14 mouse cellular contexts compared by ENCODE assay signal in genomic region chr1:193305386-193305785, GRCm38 (mm10). TPM values are rescaled to one million over a fixed set of nuclear protein-coding genes. Genes with fewer than 3 reads are reported as not detected.
DNase-seq lines count a peak whose midpoint lies in the region; ATAC-seq and TF ChIP-seq lines count a peak whose summit lies in the region.
"Had no signal": no experiment of that assay in that cellular context is flagged by ENCODE, and none has a peak within 500 bp of the region (broad histone marks: within the 10 kb centered on the region; RNA-seq: fewer than 3 reads in every experiment).

No protein-coding gene starts in this region.

- H3K27me3 ChIP-seq in limb, embryonic 14.5 days (ENCODE audit: control insufficient read depth, insufficient read depth, low read length): no peaks in the 10 kb centered on the region
- H3K27me3 ChIP-seq in limb, embryonic 10.5 days (ENCODE audit: low read depth, poor library complexity, severe bottlenecking): 0 out of 2 replicates have a peak, but pooled peaks cover 6% of the 10 kb centered on the region
- H3K27me3 ChIP-seq in hindbrain, embryonic 13.5 days: peaks cover 11% of the 10 kb centered on the region
- H3K27me3 ChIP-seq in neural tube, embryonic 11.5 days (ENCODE audit: control insufficient read depth, insufficient read depth, low read length): no peaks in the 10 kb centered on the region
- H3K27me3 ChIP-seq: embryonic facial prominence, embryonic 15.5 days; Patski had no signal

- H3K9ac ChIP-seq in limb, embryonic 14.5 days (ENCODE audit: low read depth, low read length, severe bottlenecking): no peak overlapping the region
- no peak overlapping the region for H3K9ac ChIP-seq in hindbrain, embryonic 13.5 days
- no peak overlapping the region for H3K9ac ChIP-seq in neural tube, embryonic 11.5 days (ENCODE audit: low read length)
- H3K9ac ChIP-seq: embryonic facial prominence, embryonic 15.5 days; lung, embryonic 14.5 days had no signal

- no peaks in the 10 kb centered on the region for H3K9me3 ChIP-seq in limb, embryonic 14.5 days (ENCODE audit: control insufficient read depth, low read length)
- H3K9me3 ChIP-seq in limb, embryonic 10.5 days (replicated peaks): no peaks in the 10 kb centered on the region
- no peaks in the 10 kb centered on the region for H3K9me3 ChIP-seq in hindbrain, embryonic 13.5 days
- H3K9me3 ChIP-seq in neural tube, embryonic 11.5 days (ENCODE audit: control insufficient read depth, low read length): no peaks in the 10 kb centered on the region
- H3K9me3 ChIP-seq: embryonic facial prominence, embryonic 15.5 days had no signal

- no peak overlapping the region for H3K4me3 ChIP-seq in limb, embryonic 14.5 days (replicated peaks; ENCODE audit: low read length)
- H3K4me3 ChIP-seq in limb, embryonic 10.5 days: no peak overlapping the region
- no peak overlapping the region for H3K4me3 ChIP-seq in hindbrain, embryonic 13.5 days
- no peak overlapping the region for H3K4me3 ChIP-seq in neural tube, embryonic 11.5 days (ENCODE audit: low read depth, low read length)
- H3K4me3 ChIP-seq: embryonic facial prominence, embryonic 15.5 days had no signal

- no peak overlapping the region for H3K4me2 ChIP-seq in limb, embryonic 14.5 days (replicated peaks; ENCODE audit: low read depth, low read length, severe bottlenecking)
- H3K4me2 ChIP-seq in hindbrain, embryonic 13.5 days: no peak overlapping the region
- H3K4me2 ChIP-seq in neural tube, embryonic 11.5 days (ENCODE audit: low read depth): no peak overlapping the region
- H3K4me2 ChIP-seq: embryonic facial prominence, embryonic 15.5 days; lung, embryonic 14.5 days had no signal

- TF ChIP-seq POLR2A in limb, embryonic 14.5 days (IDR thresholded peaks at IDR 0.05; ENCODE audit: borderline replicate concordance, extremely low read depth, insufficient read depth, insufficient read length): no peak

- 34% methylated on average over 7 of the region's 7 CpGs for WGBS in limb, embryonic 14.5 days
- WGBS in limb, embryonic 10.5 days: 34% methylated on average over 7 of the region's 7 CpGs
- WGBS in hindbrain, embryonic 13.5 days: 11% methylated on average over 7 of the region's 7 CpGs
- WGBS in neural tube, embryonic 11.5 days: 16% methylated on average over 7 of the region's 7 CpGs

- H3K27ac ChIP-seq in limb, embryonic 14.5 days (replicated peaks; ENCODE audit: low read depth, low read length): no peak overlapping the region
- H3K27ac ChIP-seq in limb, embryonic 10.5 days: no peak overlapping the region
- H3K27ac ChIP-seq in hindbrain, embryonic 13.5 days: no peak overlapping the region
- H3K27ac ChIP-seq in neural tube, embryonic 11.5 days (ENCODE audit: low read depth, low read length): no peak overlapping the region
- H3K27ac ChIP-seq: embryonic facial prominence, embryonic 15.5 days had no signal

- no peaks in the 10 kb centered on the region for H3K36me3 ChIP-seq in limb, embryonic 14.5 days (ENCODE audit: control insufficient read depth, insufficient read depth, low read length)
- H3K36me3 ChIP-seq in limb, embryonic 10.5 days: no peaks in the 10 kb centered on the region
- H3K36me3 ChIP-seq in hindbrain, embryonic 13.5 days: no peaks in the 10 kb centered on the region
- no peaks in the 10 kb centered on the region for H3K36me3 ChIP-seq in neural tube, embryonic 11.5 days (ENCODE audit: control insufficient read depth, insufficient read depth, low read length)
- H3K36me3 ChIP-seq: embryonic facial prominence, embryonic 15.5 days had no signal

- DNase-seq in limb, embryonic 14.5 days (ENCODE audit: low spot score): peak; percentile 15
- DNase-seq in limb, embryonic 10.5 days (ENCODE audit: low spot score): no peak
- DNase-seq in cerebellum, postnatal 36 days: peak; percentile 71 to 73
- peak; percentile 43 for DNase-seq in neural tube, embryonic 11.5 days (ENCODE audit: low spot score)
- no peak for DNase-seq in kidney, adult 18-20 months
- DNase-seq in adrenal gland, postnatal 36 days: no peak
- no peak for DNase-seq in right cerebral cortex, adult 18-20 months
- DNase-seq: heart, postnatal 36 days; kidney, postnatal 14 days; lung, embryonic 14.5 days; right cerebral cortex, postnatal 4 days had no signal

- ATAC-seq in limb, embryonic 14.5 days (ENCODE audit: low FRiP score, low read depth): no peak
- ATAC-seq in hindbrain, embryonic 13.5 days (ENCODE audit: low FRiP score): peak; percentile 73
- peak; percentile 91 for ATAC-seq in neural tube, embryonic 11.5 days (ENCODE audit: insufficient read depth, low FRiP score, low TSS enrichment)
- ATAC-seq: Patski had no signal

- 0 out of 2 replicates have a peak, but pooled peaks cover 2% of the 10 kb centered on the region for H3K4me1 ChIP-seq in limb, embryonic 14.5 days (ENCODE audit: control insufficient read depth, insufficient read depth, low read length)
- peaks cover 19% of the 10 kb centered on the region for H3K4me1 ChIP-seq in limb, embryonic 10.5 days
- peaks cover 8% of the 10 kb centered on the region for H3K4me1 ChIP-seq in hindbrain, embryonic 13.5 days (replicated peaks)
- 0 out of 2 replicates have a peak, but pooled peaks cover 3% of the 10 kb centered on the region for H3K4me1 ChIP-seq in neural tube, embryonic 11.5 days (ENCODE audit: control insufficient read depth, insufficient read depth, low read length)

RNA-seq across cellular contexts. Expression of gene G0s2, which starts 32.4 kb away (rescaled TPM):
- polyA plus RNA-seq in limb, embryonic 14.5 days (2012; rRNA removed): 36.9 and 44.7 TPM in 2 replicates
- polyA plus RNA-seq in limb, embryonic 14.5 days (2014; fragmentation: Nextera tagmentation; extraction: Ambion mirVana): 27.0 and 31.7 TPM in 2 replicates
- polyA plus RNA-seq in limb, embryonic 10.5 days (2016; fragmentation: Nextera tagmentation; extraction: Ambion mirVana): 4.6 and 6.3 TPM in 2 replicates
- 6.2 and 6.5 TPM in 2 replicates for polyA plus RNA-seq in hindbrain, embryonic 13.5 days (2015; fragmentation: Nextera tagmentation; extraction: Ambion mirVana)
- polyA plus RNA-seq in neural tube, embryonic 11.5 days (2014; fragmentation: Nextera tagmentation; extraction: Ambion mirVana): 7.4 and 7.9 TPM in 2 replicates
- 100 to 1,000 TPM; 117 to 162 TPM for total RNA-seq in adrenal gland, postnatal 36 days (2021)
- polyA plus RNA-seq: Patski had no signal

RNA-seq across cellular contexts. Expression of gene Hsd11b1, which starts 41.5 kb away (rescaled TPM):
- 1.2 and 1.6 TPM in 2 replicates for polyA plus RNA-seq in limb, embryonic 14.5 days (2012; rRNA removed)
- 1.2 and 1.6 TPM in 2 replicates for polyA plus RNA-seq in limb, embryonic 14.5 days (2014; fragmentation: Nextera tagmentation; extraction: Ambion mirVana)
- not detected in 2 replicates for polyA plus RNA-seq in limb, embryonic 10.5 days (2016; fragmentation: Nextera tagmentation; extraction: Ambion mirVana)
- polyA plus RNA-seq in hindbrain, embryonic 13.5 days (2015; fragmentation: Nextera tagmentation; extraction: Ambion mirVana): not detected in 2 replicates
- not detected in 2 replicates for polyA plus RNA-seq in neural tube, embryonic 11.5 days (2014; fragmentation: Nextera tagmentation; extraction: Ambion mirVana)
- total RNA-seq in adrenal gland, postnatal 36 days (2021): 100 to 1,000 TPM; 102 to 117 TPM

Comparison
In these comparisons a context has a peak if more than half of its experiments do, and no peak if none do; other contexts are left out.
1. DNase-seq: peak in limb, embryonic 14.5 days (single experiment), cerebellum, postnatal 36 days (2 of 2) and neural tube, embryonic 11.5 days (single experiment); none in limb, embryonic 10.5 days (single experiment), kidney, adult 18-20 months (single experiment), adrenal gland, postnatal 36 days (0 of 2) and right cerebral cortex, adult 18-20 months (single experiment).